Mouse (Mus musculus) forelimb bud, embryonic 11.5 days (tissue): ENCODE results near the gene Foxo6.
A peak's percentile ranks its signal among the peaks of the same experiment; 100 is the strongest.

Experiments used
- DNase-seq: peaks from one replicate; pipeline ENCODE4 v3.0.0-alpha.2; 2012; ENCODE audit warnings: low read depth, low spot score

The Foxo6 gene

DNA sequence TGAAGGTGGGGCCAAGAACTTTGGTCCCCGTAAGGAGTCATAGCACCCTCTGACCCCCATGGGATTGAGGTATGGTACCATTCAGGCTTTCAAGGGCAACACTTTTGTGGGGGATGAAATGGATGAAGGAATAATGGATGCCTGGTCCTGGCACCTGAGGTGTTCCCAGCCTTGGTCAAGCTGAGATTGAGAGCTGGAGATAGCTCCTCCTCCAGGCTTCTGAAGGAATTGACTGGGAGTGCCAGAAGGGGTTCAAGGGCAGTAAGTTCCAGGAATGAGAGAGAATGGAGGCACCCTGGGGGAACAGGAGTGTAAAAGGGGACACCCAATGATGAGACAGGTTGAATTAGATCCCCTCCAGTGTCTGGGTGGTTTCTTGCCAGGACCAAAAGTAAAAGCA, 3.0 kb downstream of the Foxo6 start:
- DNase-seq: no peak

DNA sequence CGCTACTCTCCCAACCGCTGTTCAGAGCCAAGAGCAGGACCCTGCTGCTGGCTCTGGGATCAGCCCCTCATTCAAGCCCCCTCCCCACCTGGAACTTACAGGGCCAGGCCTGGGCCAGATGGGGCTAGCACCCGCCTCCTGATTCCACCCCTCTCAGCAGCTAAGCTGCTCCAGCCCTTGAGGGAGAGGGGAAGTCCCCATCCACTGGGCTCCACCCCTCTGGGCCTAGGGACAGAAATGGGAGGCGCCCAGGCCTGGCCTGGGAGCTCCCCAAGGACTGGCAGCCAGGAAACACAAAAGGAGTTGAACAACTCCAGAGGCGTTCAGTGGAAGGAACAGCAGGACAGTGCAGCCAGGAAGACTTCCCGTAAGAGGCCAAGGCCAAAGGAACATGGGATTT, 4.0 kb downstream of the Foxo6 start:
- DNase-seq: peak; percentile 60

GRCm38 (mm10) chr4:120282568-120283091, 4.5 kb downstream of the Foxo6 start:
- no peak for DNase-seq

GRCm38 (mm10) chr4:120281011-120281410, 6.1 kb downstream of the Foxo6 start:
- no peak for DNase-seq

DNA sequence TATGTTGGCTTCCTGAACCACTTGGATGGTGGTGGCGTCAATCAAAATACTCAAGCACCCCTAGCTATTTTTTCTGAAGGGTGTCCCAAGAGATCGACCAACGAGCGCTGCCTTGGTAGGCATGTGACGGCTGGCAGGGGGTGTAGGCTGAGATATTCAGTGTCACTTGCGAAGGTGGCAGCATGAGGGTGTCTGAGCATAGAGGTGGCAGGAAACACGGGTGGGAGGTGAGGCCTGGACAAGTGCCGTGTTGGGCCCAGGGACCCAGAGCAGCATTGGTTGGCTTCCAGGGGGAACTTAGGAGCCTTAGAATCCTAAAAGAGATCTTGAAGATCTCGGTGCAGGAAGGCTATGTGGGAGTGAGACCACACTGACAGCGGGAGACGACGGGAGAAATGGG, 6.7 kb downstream of the Foxo6 start:
- DNase-seq: no peak

DNA sequence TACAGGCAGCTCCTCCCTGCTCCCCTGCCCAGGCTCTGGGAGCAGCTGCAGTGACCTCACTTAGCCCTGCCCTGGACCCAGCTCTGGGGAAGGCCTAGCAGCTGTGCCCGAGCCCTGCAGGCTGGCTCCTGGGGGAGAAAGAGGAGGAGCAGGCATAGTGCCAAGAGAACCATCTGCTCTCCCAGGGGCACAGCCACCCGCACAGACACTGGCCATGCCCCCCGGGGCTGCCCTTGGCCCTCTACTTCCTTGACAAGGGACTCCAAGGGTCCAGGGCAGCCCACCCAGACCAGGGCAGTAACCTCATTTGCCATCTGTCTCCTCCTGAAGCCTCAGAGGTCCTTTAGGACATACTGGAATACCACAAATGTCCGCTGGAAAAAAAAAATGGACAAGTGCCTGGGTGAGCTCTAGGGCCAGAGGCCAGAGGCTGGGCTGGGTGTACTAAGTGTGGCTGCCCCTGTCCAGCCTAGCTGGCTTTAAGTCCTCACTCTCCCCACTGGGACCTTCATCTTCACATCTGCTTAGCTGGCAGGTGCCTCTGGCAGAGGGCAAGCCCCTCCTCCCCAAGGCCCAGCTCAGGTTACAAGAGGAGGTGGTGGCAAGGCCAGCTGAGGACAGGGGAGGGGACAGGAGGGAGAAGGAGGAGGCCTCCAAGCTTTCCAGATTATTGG, 9.8 kb downstream of the Foxo6 start:
- no peak for DNase-seq

- DNase-seq: no peak
These were observed 11.7 kb downstream of the Foxo6 start for GRCm38 (mm10) chr4:120275487-120275886.

DNA sequence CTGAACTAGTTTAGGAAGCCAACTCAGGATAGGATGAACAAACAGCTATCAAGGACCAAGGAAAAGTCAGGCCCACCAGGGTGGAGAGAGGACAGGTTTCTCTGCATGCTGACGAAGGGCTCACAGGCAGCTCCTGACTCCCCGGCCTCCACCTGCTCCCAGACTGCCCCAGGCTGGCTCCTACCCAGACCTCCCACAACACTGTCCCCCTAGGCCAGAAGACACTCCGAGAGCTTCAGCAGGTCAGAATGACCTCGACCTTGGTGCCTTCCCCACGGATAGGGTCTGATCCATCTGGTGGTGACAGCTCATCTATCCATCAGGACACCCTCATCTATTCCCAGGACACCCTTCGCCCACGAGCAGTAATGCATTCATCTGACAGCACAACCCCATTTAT, 13.6 kb downstream of the Foxo6 start:
- DNase-seq: no peak

- DNase-seq: no peak
These were observed 15.1 kb downstream of the Foxo6 start for GRCm38 (mm10) chr4:120271886-120272580.

- no peak for DNase-seq
These were observed 15.9 kb downstream of the Foxo6 start for GRCm38 (mm10) chr4:120271208-120271607.

DNA sequence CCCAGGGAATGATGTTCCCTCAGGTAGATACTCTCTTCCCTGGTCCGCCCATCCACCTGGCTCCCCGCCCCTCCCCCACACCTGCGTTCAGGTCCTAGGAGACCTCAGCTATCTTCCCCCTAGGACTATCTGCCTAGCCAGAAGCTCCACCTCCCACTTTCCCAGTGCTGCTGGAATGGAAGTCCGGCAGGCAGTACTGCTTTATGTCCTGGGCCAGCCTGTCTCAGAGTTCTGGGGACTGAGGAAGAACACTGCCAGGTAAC, 16.3 kb downstream of the Foxo6 start:
- DNase-seq: no peak

- no peak for DNase-seq
These were observed 16.8 kb downstream of the Foxo6 start for GRCm38 (mm10) chr4:120270148-120270936.

- DNase-seq: no peak
These were observed 17.7 kb downstream of the Foxo6 start for GRCm38 (mm10) chr4:120269426-120269825.

DNA sequence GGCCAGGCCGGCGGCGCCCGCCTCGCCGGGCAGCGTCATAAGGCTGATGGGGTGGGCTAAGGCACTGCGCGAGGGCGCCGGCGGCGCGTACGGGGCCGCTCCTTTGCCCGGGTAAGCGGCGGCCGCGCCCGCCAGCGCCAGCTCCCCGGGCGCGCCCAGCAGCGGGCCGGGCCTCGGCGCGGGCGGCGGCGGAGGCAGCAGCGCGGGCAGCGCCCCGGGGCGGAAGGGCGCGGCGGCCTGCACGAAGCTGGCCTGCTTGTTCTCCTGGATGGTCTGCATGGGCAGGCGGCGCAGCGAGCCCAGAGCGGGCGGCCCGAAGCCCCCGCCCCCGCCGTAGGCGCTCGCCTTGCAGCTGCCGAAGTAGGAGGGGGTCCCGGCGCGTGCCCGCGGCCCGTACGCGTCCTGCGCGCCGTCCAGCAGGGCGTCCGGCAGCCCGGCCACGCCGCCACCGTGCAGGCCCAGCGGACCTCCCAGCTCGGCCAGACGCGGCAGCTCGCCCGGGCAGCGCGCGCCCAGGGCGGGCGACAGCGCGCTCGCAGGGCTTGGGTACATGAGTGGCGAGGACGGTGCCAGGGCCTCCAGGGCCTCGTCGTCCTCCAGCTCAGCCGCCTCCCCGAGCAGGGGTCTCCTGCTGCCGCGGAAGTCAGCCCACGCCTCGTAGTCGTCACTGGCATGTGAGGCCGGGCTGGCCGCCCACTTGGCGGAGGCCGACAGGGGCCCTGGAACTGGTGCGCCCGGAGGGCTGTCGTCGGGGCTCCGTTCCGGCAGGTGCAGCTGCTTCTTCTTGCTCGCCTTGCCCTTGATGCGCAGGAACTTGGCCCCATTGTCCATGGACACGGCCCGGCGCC, 18.7 kb downstream of the Foxo6 start:
- no peak for DNase-seq

- DNase-seq: no peak
These were observed 19.5 kb downstream of the Foxo6 start for GRCm38 (mm10) chr4:120267683-120268082.

GRCm38 (mm10) chr4:120267136-120267535, 20.0 kb downstream of the Foxo6 start:
- no peak for DNase-seq

DNA sequence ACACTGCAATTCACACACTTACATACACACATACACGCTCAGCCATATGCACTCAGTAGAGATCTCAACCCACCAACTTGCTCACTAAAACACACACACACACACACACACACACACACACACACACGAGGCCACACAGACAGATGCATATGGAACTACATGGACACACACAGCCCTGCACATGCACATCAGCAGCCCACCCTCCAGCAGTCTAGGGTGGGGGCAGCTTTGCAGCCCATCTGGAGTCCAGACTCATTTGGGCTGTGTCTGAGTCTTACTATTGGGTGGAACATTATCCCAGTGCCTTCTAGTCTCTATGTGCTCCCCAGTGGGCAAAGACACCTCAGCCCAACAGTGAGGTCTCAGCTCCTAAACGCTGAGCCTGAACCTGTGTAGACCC, 23.0 kb downstream of the Foxo6 start:
- no peak for DNase-seq

GRCm38 (mm10) chr4:120262726-120263125, 24.4 kb downstream of the Foxo6 start:
- DNase-seq: no peak

DNA sequence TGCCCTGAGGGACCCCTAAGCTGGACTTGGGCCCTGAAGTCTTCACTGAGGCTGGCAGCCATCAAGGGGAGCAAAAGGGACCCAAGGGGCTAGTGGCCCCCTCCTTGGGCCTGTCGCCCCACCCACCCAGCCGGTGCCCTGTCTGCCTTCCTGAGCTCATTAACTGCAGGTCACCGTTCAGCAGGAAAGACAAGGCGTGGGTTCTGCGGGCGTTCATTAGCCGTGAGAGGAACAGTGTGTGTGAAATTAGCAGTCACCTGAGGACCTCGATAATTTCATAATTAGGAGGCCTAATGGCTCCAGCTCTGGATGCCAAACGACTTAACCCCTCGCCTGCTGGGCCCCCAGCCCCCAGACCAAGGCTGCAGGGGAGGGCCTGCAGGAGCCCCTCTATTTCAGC, 24.9 kb downstream of the Foxo6 start:
- DNase-seq: no peak

DNA sequence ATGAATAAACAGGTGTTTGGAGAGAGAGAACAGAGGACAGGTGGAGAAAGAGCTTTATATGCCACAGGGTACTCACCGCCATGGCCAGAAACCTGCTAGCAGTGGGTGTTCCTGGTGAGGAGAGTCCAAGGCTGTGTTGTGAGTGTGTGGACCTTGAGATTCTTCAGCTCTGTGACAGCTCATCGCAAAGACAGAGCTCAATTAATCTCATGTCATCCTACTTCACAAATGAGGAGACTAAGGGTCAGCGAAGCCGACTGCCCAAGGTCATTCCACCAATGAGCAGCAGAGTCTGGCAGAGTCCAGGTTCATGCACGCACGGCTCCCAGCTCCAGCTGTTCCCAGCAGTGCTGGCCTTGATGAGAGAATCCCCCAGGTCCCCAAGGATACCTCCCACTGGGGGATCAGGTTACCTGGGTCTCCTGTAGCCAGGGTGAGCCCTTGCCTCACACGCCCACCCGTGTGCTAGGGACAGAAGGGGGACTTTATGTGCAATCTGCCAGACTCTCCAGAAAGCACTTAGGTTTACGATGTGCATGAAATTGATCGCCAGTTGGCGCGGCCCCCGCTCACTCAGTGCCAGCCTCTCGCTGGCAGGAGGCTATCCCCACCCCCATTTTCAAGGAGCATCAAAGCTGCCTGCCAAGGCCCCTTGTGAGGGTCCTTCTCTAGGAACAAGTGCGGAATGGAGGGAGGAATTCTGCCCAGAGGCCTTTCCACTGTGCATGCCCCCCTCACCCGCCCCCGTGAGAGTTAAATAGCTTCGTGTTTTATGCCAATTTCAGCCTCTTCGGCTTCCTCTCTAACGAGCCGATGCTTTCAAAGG, 27.6 kb downstream of the Foxo6 start:
- peak; percentile 39 for DNase-seq

GRCm38 (mm10) chr4:120248800-120249261, 38.3 kb downstream of the Foxo6 start:
- peak; percentile 31 for DNase-seq
